Mouse (Mus musculus): ENCODE data around the gene Rarb. TPM values are rescaled to one million over a fixed set of nuclear protein-coding genes. Genes with fewer than 3 reads are reported as not detected.

Rarb gene
- polyA plus RNA-seq, 1 experiment from 2014 or later: 31.2 TPM

GRCm38 (mm10) chr14:16738538-16738937 is 80.4 kb downstream of the Rarb start:
- Histone ChIP-seq H3K4me3 (ENCODE audit: low read length) (no peak overlapping the region), H3K27me3 (ENCODE audit: insufficient read depth, low read length) (no peaks in the 10 kb centered on the region), H3K4me1 (ENCODE audit: insufficient read depth, low read length) (peaks cover 16% of the 10 kb centered on the region), H3K4me2 (replicated peaks; ENCODE audit: low read depth, low read length) (no peak overlapping the region), H3K9me3 (ENCODE audit: low read length) (no peaks in the 10 kb centered on the region), H3K27ac (ENCODE audit: low read length) (no peak overlapping the region), H3K36me3 (ENCODE audit: insufficient read depth, low read length) (no peaks in the 10 kb centered on the region), H3K9ac (replicated peaks; ENCODE audit: low read length) (no peak overlapping the region)
- no peak for ATAC-seq (ENCODE audit: low FRiP score, low TSS enrichment)
- 91% methylated on average over 1 of the region's 1 CpGs for WGBS

GRCm38 (mm10) chr14:16737781-16738180 is 81.2 kb downstream of the Rarb start:
- ATAC-seq (ENCODE audit: low FRiP score, low TSS enrichment): no peak
- Histone ChIP-seq H3K9ac (replicated peaks; ENCODE audit: low read length) (no peak overlapping the region), H3K4me1 (ENCODE audit: insufficient read depth, low read length) (peaks cover 24% of the 10 kb centered on the region), H3K4me2 (replicated peaks; ENCODE audit: low read depth, low read length) (no peak overlapping the region), H3K36me3 (ENCODE audit: insufficient read depth, low read length) (no peaks in the 10 kb centered on the region), H3K4me3 (ENCODE audit: low read length) (no peak overlapping the region), H3K9me3 (ENCODE audit: low read length) (no peaks in the 10 kb centered on the region), H3K27ac (ENCODE audit: low read length) (no peak overlapping the region), H3K27me3 (ENCODE audit: insufficient read depth, low read length) (no peaks in the 10 kb centered on the region)
- WGBS: 92% methylated on average over 1 of the region's 1 CpGs

- no peak overlapping the region for H3K9ac ChIP-seq (replicated peaks; ENCODE audit: low read length)
- no peaks in the 10 kb centered on the region for H3K27me3 ChIP-seq (ENCODE audit: insufficient read depth, low read length)
- H3K27ac ChIP-seq (ENCODE audit: low read length): peak overlapping the region; percentile 36
- H3K9me3 ChIP-seq (ENCODE audit: low read length): no peaks in the 10 kb centered on the region
- no peak overlapping the region for H3K4me2 ChIP-seq (replicated peaks; ENCODE audit: low read depth, low read length)
- peak; percentile 72; the same call in 1 of the 2 replicates for ATAC-seq (ENCODE audit: low FRiP score, low TSS enrichment)
- no peak overlapping the region for H3K4me3 ChIP-seq (ENCODE audit: low read length)
- H3K4me1 ChIP-seq (ENCODE audit: insufficient read depth, low read length): peaks cover 24% of the 10 kb centered on the region
- H3K36me3 ChIP-seq (ENCODE audit: insufficient read depth, low read length): no peaks in the 10 kb centered on the region
- 22% methylated on average over 4 of the region's 4 CpGs for WGBS
Observed at GRCm38 (mm10) chr14:16735331-16736012, 83.5 kb downstream of the Rarb start.

GRCm38 (mm10) chr14:16733595-16734298 is 85.2 kb downstream of the Rarb start:
- H3K27me3 ChIP-seq (ENCODE audit: insufficient read depth, low read length): no peaks in the 10 kb centered on the region
- H3K27ac ChIP-seq (ENCODE audit: low read length): peak overlapping the region; percentile 48; the same call in 1 of the 2 replicates
- 10% methylated on average over 9 of the region's 9 CpGs for WGBS
- no peaks in the 10 kb centered on the region for H3K9me3 ChIP-seq (ENCODE audit: low read length)
- no peaks in the 10 kb centered on the region for H3K36me3 ChIP-seq (ENCODE audit: insufficient read depth, low read length)
- H3K4me3 ChIP-seq (ENCODE audit: low read length): no peak overlapping the region
- ATAC-seq (ENCODE audit: low FRiP score, low TSS enrichment): peak; percentile 55
- H3K4me2 ChIP-seq (replicated peaks; ENCODE audit: low read depth, low read length): peak overlapping the region; percentile 27
- H3K4me1 ChIP-seq (ENCODE audit: insufficient read depth, low read length): peaks cover 24% of the 10 kb centered on the region
- H3K9ac ChIP-seq (replicated peaks; ENCODE audit: low read length): no peak overlapping the region

- Histone ChIP-seq H3K9ac (replicated peaks; ENCODE audit: low read length) (no peak overlapping the region), H3K27me3 (ENCODE audit: insufficient read depth, low read length) (no peaks in the 10 kb centered on the region)
- no peak for ATAC-seq (ENCODE audit: low FRiP score, low TSS enrichment)
Observed at GRCm38 (mm10) chr14:16732054-16732453, 86.9 kb downstream of the Rarb start.

GRCm38 (mm10) chr14:16728175-16728838 is 90.6 kb downstream of the Rarb start:
- peaks cover 5% of the 10 kb centered on the region for H3K4me1 ChIP-seq (ENCODE audit: insufficient read depth, low read length)
- H3K4me2 ChIP-seq (replicated peaks; ENCODE audit: low read depth, low read length): no peak overlapping the region
- 82% methylated on average over 2 of the region's 2 CpGs for WGBS
- H3K9me3 ChIP-seq (ENCODE audit: low read length): no peaks in the 10 kb centered on the region
- peak overlapping the region; percentile 59; the same call in 1 of the 2 replicates for H3K27ac ChIP-seq (ENCODE audit: low read length)
- no peaks in the 10 kb centered on the region for H3K27me3 ChIP-seq (ENCODE audit: insufficient read depth, low read length)
- H3K9ac ChIP-seq (replicated peaks; ENCODE audit: low read length): no peak overlapping the region
- ATAC-seq (ENCODE audit: low FRiP score, low TSS enrichment): peak; percentile 89
- H3K36me3 ChIP-seq (ENCODE audit: insufficient read depth, low read length): no peaks in the 10 kb centered on the region
- no peak overlapping the region for H3K4me3 ChIP-seq (ENCODE audit: low read length)

More at GRCm38 (mm10) chr14:16732054-16732453, 86.9 kb downstream of the Rarb start:
- Histone ChIP-seq H3K36me3 (ENCODE audit: insufficient read depth, low read length) (no peaks in the 10 kb centered on the region), H3K9me3 (ENCODE audit: low read length) (no peaks in the 10 kb centered on the region), H3K4me2 (replicated peaks; ENCODE audit: low read depth, low read length) (no peak overlapping the region), H3K27ac (ENCODE audit: low read length) (no peak overlapping the region), H3K4me1 (ENCODE audit: insufficient read depth, low read length) (peaks cover 24% of the 10 kb centered on the region), H3K4me3 (ENCODE audit: low read length) (no peak overlapping the region)
- WGBS: 48% methylated on average over 2 of the region's 2 CpGs

- H3K9me3 ChIP-seq (ENCODE audit: low read length): no peaks in the 10 kb centered on the region
- WGBS: 89% methylated on average over 15 of the region's 15 CpGs
Observed at GRCm38 (mm10) chr14:16723991-16724390, 95.0 kb downstream of the Rarb start.

GRCm38 (mm10) chr14:16717821-16718220 is 101.1 kb downstream of the Rarb start:
- ATAC-seq (ENCODE audit: low FRiP score, low TSS enrichment): no peak
- Histone ChIP-seq H3K27ac (ENCODE audit: low read length) (no peak overlapping the region), H3K4me3 (ENCODE audit: low read length) (no peak overlapping the region), H3K9me3 (ENCODE audit: low read length) (no peaks in the 10 kb centered on the region), H3K27me3 (ENCODE audit: insufficient read depth, low read length) (no peaks in the 10 kb centered on the region), H3K4me2 (replicated peaks; ENCODE audit: low read depth, low read length) (no peak overlapping the region), H3K36me3 (ENCODE audit: insufficient read depth, low read length) (no peaks in the 10 kb centered on the region), H3K4me1 (ENCODE audit: insufficient read depth, low read length) (no peaks in the 10 kb centered on the region), H3K9ac (replicated peaks; ENCODE audit: low read length) (no peak overlapping the region)
- 37% methylated on average over 3 of the region's 3 CpGs for WGBS

More at GRCm38 (mm10) chr14:16723991-16724390, 95.0 kb downstream of the Rarb start:
- no peak overlapping the region for H3K9ac ChIP-seq (replicated peaks; ENCODE audit: low read length)
- H3K4me1 ChIP-seq (ENCODE audit: insufficient read depth, low read length): no peaks in the 10 kb centered on the region; the same call in 1 of the 2 replicates
- no peak overlapping the region for H3K4me3 ChIP-seq (ENCODE audit: low read length)
- H3K36me3 ChIP-seq (ENCODE audit: insufficient read depth, low read length): no peaks in the 10 kb centered on the region
- no peak for ATAC-seq (ENCODE audit: low FRiP score, low TSS enrichment)
- no peak overlapping the region for H3K27ac ChIP-seq (ENCODE audit: low read length)
- H3K27me3 ChIP-seq (ENCODE audit: insufficient read depth, low read length): no peaks in the 10 kb centered on the region
- H3K4me2 ChIP-seq (replicated peaks; ENCODE audit: low read depth, low read length): no peak overlapping the region

- Histone ChIP-seq H3K9me3 (ENCODE audit: low read length) (no peaks in the 10 kb centered on the region), H3K36me3 (ENCODE audit: insufficient read depth, low read length) (no peaks in the 10 kb centered on the region), H3K4me1 (ENCODE audit: insufficient read depth, low read length) (no peaks in the 10 kb centered on the region), H3K4me2 (replicated peaks; ENCODE audit: low read depth, low read length) (no peak overlapping the region), H3K4me3 (ENCODE audit: low read length) (no peak overlapping the region), H3K27ac (ENCODE audit: low read length) (no peak overlapping the region), H3K9ac (replicated peaks; ENCODE audit: low read length) (no peak overlapping the region), H3K27me3 (ENCODE audit: insufficient read depth, low read length) (no peaks in the 10 kb centered on the region)
- ATAC-seq (ENCODE audit: low FRiP score, low TSS enrichment): no peak
- 49% methylated on average over 9 of the region's 9 CpGs for WGBS
Observed at GRCm38 (mm10) chr14:16714344-16714955, 104.5 kb downstream of the Rarb start.
